Mouse (Mus musculus) gastrocnemius, postnatal 36 days (tissue): Measurements from ENCODE around the gene Ppp4r2. TPM values are rescaled to one million over a fixed set of nuclear protein-coding genes. Genes with fewer than 3 reads are reported as not detected.
A peak's percentile ranks its signal among the peaks of the same experiment; 100 is the strongest.
"Not testable (repeated sequence)": the region's sequence is repeated elsewhere in the genome, so short reads cannot be mapped to it uniquely, and the experiment has no call there.

Experiments
- DNase-seq, 2 experiments: peaks; one replicate each; pipeline ENCODE4 v3.0.0; 2022
- intact Hi-C: fragments of 180-260 bp; cut with DNase I; formaldehyde crosslinking; loops from one replicate; pipeline ENCODE4 v1.15.1; 2025
- total RNA-seq, 2 experiments: library from RNA; stranded (reverse); gene quantifications; 2 replicates each; pipeline ENCODE4 v1.2.3; 2021

The Ppp4r2 gene
- total RNA-seq, 2 experiments from 2014 or later, result 48.2 to 51.3 TPM

DNA sequence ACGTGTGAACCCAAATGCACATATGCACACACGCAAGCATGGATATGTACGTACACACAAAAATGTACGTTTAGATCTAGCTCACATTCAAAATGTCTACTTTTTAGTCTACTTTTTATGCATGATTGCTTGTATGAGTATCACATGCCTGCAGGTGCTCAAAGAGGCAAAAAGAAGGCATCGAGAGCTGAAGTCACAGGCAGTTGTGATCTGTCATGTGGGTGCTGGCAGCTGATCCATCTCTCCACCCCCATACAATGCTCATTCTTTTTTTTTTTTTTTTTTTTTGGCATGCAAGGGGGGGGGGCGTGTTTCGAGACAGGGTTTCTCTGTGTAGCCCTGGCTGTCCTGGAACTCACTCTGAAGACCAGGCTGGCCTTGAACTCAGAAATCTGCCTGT is 4.9 kb upstream of the Ppp4r2 start:
- intact Hi-C loops, result no loop called here
- no peak for DNase-seq

DNA sequence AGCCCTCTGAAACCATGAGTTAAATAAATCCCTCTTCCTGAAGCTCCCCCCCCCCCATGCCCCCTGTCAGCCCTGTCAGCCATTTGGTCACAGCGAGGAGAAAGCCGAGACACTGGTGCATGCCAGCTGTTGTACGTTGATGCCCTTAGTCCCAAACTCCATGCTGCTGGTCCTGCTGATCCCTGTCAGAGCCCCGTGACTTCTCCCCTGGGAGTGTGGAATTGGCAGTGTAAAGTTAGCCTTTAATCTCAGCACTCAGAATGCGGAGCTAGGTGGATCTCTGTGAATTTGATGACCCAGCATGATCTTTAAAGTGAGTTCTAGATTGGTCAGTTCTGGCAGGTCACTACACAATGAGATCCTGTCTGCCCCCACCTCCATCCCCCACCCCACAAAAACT is 3.7 kb upstream of the Ppp4r2 start:
- no peak for DNase-seq
- intact Hi-C loops, result no loop called here

- intact Hi-C loops, result no loop called here
- no peak for DNase-seq
Measured at GRCm38 (mm10) chr6:100831188-100831587, 2.2 kb upstream of the Ppp4r2 start.

- intact Hi-C loops, result no loop called here
- DNase-seq, result no peak
Measured at GRCm38 (mm10) chr6:100831751-100832150, 1.7 kb upstream of the Ppp4r2 start.

DNA sequence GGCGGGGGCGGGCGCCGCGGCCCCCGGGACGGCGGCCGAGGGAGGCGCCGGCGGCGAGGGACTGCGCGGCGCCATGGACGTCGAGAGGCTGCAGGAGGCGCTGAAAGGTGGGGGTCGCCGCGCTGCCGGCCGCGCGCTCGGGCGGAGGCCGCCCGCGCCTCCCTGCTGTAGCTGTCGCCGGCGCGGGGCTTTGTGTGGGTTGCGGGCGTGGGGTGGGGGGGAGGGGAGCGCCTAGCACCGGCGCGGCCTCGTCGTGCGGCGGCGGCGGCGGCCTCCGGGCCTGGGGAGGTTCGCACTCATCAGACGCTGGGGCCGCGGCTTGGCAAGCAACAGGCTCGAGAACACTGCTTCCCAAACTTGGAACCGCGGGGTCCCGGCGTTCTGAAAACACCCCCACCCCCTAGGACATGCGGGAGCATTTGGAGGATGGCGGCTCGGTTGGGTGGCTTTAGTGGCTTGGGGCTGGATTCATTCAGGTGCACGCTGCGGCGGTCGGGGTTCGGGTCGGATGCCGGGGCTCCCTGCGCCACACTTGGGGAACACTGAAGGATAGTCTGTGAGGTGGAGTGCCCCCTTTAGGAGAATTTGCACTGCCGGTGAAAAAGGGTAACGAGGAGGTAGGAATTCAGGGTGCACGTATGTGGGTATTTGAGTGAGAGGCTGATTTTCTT is 524 bp downstream of the Ppp4r2 start:
- peak; percentile 20 to 38 for DNase-seq
- intact Hi-C loops, result no loop called here

DNA sequence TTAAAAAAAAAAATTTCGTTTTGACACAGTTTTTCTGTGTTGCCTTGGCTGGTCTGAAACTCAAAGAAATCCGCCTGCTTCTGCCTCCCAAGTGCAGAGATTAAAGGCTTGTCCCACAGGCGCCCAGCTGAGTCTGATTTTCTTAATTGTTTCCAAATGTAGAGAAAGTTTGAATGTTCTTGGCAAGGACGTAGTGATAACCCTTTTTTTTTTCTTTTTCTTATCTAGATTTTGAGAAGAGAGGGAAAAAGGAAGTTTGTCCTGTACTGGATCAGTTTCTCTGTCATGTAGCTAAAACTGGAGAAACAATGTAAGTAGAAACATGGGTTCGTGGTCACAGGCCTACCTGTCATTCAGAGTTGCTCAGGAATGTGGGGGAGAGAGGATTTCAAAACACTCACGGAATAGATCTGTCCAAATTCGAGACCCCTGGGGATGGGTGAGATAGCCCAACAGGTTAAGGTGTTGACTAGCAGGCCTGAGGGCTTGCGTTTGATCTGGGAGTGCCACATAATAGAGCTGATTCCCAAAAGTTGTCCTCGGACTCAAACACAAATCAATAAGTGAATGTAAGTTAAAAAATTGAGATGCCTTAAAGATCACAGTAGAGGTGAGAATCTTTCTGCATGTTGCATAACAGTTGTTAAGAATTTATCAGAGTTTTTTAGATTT is 1.2 kb downstream of the Ppp4r2 start:
- DNase-seq, result no peak
- intact Hi-C loops, result no loop called here

GRCm38 (mm10) chr6:100845058-100845457 is 11.6 kb downstream of the Ppp4r2 start:
- intact Hi-C loops, result no loop called here
- DNase-seq, result no peak

DNA sequence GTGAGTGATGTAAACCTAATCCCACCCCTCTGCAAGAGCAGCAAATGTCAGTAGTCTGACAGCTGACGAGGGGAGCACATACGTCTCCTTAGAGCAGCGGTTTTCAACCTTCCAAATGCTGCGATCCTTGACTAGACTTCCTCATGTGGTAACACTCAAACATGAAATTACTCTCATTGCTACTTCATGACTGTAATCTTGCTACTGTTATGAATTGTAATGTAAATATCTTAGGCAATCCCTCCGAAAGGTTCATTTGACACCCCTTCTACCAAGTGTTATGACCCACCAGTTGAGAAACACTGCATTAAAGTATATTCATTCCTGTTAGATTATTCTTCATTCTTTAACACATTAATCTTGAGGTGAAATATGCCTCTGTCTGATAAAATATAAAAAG is 13.8 kb downstream of the Ppp4r2 start:
- no peak for DNase-seq
- intact Hi-C loops, result no loop called here

GRCm38 (mm10) chr6:100848682-100849375 is 15.4 kb downstream of the Ppp4r2 start:
- no peak for DNase-seq
- intact Hi-C loops, result no loop called here

- intact Hi-C loops, result no loop called here
Measured at GRCm38 (mm10) chr6:100850671-100851081, 17.3 kb downstream of the Ppp4r2 start.

DNA sequence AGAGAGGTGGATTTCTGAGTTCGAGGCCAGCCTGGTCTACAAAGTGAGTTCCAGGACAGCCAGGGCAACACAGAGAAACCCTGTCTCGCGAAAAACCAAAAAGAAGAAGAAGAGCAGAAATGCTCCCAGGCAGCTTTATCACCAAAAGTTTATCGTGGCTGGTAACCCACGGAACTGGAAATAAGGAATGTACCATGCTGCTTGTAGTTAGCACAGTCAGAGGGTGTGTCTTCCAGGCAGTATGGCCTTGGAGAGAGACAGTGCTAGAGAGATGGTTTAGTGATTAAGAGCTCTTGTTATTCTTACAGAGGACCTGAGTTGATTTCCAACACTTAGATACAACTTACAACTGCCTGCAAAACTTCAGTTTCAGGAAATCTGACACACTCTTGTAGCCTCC is 17.7 kb downstream of the Ppp4r2 start:
- DNase-seq, result no peak

More at GRCm38 (mm10) chr6:100850671-100851081, 17.3 kb downstream of the Ppp4r2 start:
- no peak for DNase-seq

DNA sequence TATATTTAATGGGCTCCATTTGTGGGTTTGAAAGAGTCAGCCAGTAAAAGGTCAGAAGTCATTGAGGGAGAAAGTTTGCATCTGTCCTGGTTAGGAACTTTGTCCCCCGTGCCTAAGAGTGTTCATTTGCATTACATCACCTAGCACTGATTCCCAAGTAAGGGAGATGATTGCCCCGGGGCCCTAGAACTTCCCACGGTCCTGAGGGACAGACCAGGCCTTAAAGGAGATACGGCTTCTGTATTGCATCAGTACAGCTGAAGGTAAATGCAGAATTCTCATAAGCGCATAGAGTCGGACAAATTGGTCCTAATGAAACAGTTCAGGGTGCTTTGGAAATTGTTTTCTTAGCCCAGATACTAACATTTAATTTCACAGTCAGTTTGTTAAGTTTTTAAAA is 31.9 kb downstream of the Ppp4r2 start:
- DNase-seq, result no peak
- intact Hi-C loops, result no loop called here

More for the DNA sequence above, 17.7 kb downstream of the Ppp4r2 start:
- intact Hi-C loops, result no loop called here

DNA sequence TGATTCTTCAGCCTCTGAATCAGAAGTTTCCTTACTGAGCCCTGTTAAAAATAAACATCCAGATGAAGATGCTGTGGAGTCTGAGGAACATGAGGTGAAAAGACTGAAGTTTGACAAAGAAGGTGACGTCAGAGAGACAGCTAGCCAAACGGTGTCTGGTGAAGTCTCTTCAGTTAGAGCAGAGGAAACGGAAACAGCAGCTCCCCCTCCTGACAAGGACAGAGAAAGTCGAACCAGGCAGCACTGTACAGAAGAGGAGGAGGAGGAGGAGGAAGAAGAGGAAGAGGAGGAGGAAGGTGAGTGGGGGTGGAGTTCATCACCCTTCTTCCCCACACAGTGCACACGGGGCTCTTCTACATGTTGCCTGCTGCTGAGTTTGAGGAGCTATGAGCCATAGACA is 32.4 kb downstream of the Ppp4r2 start:
- DNase-seq, result not testable (repeated sequence)

DNA sequence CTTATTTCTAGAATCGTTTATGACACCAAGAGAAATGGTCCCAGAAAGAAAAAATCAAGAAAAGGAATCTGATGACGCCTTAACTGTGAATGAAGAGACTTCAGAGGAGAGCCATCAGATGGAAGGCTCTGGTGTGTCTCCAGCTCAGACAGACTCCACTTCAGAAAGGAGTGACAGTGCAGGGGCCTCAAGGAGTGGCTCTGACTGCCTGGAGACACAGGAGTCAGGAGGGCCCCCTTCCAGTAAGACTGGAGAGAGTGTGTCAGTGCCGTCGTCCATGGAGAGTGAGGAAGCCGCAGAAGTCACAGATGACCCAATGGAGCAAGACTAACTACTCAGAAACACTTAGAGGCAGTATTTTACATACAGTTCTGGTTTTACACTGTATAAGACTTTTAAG is 32.8 kb downstream of the Ppp4r2 start:
- DNase-seq, intact Hi-C loops: not testable (repeated sequence)

More for the DNA sequence above, 32.4 kb downstream of the Ppp4r2 start:
- intact Hi-C loops, result not testable (repeated sequence)

- DNase-seq, result no peak
- intact Hi-C loops, result no loop called here
Measured at GRCm38 (mm10) chr6:100868863-100869262, 35.4 kb downstream of the Ppp4r2 start.

GRCm38 (mm10) chr6:100869909-100870308 is 36.5 kb downstream of the Ppp4r2 start:
- intact Hi-C loops, result loop anchor here (5.0 kb wide), 1 partner anchor 108 kb away; no protein-coding TSS in a partner anchor

GRCm38 (mm10) chr6:100873191-100873590 is 39.8 kb downstream of the Ppp4r2 start:
- DNase-seq, result no peak
- intact Hi-C loops, result loop anchor here (5.0 kb wide), 1 partner anchor 111 kb away; no protein-coding TSS in a partner anchor

More at GRCm38 (mm10) chr6:100869909-100870308, 36.5 kb downstream of the Ppp4r2 start:
- DNase-seq, result no peak

- DNase-seq, result peak; percentile 35 to 61
- intact Hi-C loops, result loop anchor here (2.0 to 5.0 kb wide), 2 partner anchors 199 to 264 kb away; no protein-coding TSS in a partner anchor
Measured at GRCm38 (mm10) chr6:100875862-100876623, 42.6 kb downstream of the Ppp4r2 start.

- intact Hi-C loops, result loop anchor here (5.0 kb wide), 1 partner anchor 264 kb away; no protein-coding TSS in a partner anchor
- DNase-seq, result no peak
Measured at GRCm38 (mm10) chr6:100876624-100877017, 43.2 kb downstream of the Ppp4r2 start.

- DNase-seq, result no peak
- intact Hi-C loops, result loop anchor here (5.0 kb wide), 1 partner anchor 266 kb away; no protein-coding TSS in a partner anchor
Measured at GRCm38 (mm10) chr6:100878546-100878945, 45.1 kb downstream of the Ppp4r2 start.
